Mouse (Mus musculus) ES-E14 (cell line): ENCODE results near the gene Mup8. TPM values are rescaled to one million over a fixed set of nuclear protein-coding genes. Genes with fewer than 3 reads are reported as not detected.
"Not testable (repeated sequence)": the region's sequence is repeated elsewhere in the genome, so short reads cannot be mapped to it uniquely, and the experiment has no call there.

Source experiments
- DNase-seq: peaks from one replicate; pipeline ENCODE4 v3.0.0-alpha.2; 2013; ENCODE audit warnings: low read depth, low spot score
- H3K27ac ChIP-seq: 2 replicates; pipeline ENCODE4 v1.5.1; 2012; ENCODE audit warnings: low read depth, mild to moderate bottlenecking, low read length, moderate library complexity, mixed read lengths; ENCODE audit not compliant: poor library complexity, insufficient read depth, severe bottlenecking
- H3K36me3 ChIP-seq: 2 replicates; pipeline ENCODE4 v1.6.1; 2012; ENCODE audit warnings: mild to moderate bottlenecking, low read length, moderate library complexity, mixed read lengths; ENCODE audit not compliant: control insufficient read depth, poor library complexity, insufficient read depth, severe bottlenecking
- H3K4me1 ChIP-seq, 2 experiments: fragments of 150-350 bp in 1 of 2; sonication (generic) in 1 of 2; 2 replicates each; pipeline ENCODE4 v1.6.1; 2012; ENCODE audit warnings: low read length in 2 of 2, mild to moderate bottlenecking in 1 of 2, mixed read lengths in 1 of 2; ENCODE audit not compliant: control insufficient read depth in 2 of 2, insufficient read depth in 2 of 2, poor library complexity in 1 of 2
- H3K4me3 ChIP-seq, 2 experiments: fragments of 150-350 bp in 1 of 2; sonication (generic) in 1 of 2; 2 replicates each; pipeline ENCODE4 v1.5.1; 2012; ENCODE audit warnings: low read length in 2 of 2, low read depth in 1 of 2, mild to moderate bottlenecking in 1 of 2, mixed read lengths in 1 of 2; ENCODE audit not compliant: insufficient read depth in 1 of 2, poor library complexity in 1 of 2, severe bottlenecking in 1 of 2
- H3K9ac ChIP-seq: 2 replicates; pipeline ENCODE4 v1.6.1; 2012; ENCODE audit warnings: low read depth, mild to moderate bottlenecking, low read length, mixed read lengths; ENCODE audit not compliant: poor library complexity, insufficient read depth, severe bottlenecking
- H3K9me3 ChIP-seq: fragments of 150-350 bp; sonication (generic); 2 replicates; pipeline ENCODE4 v1.6.1; 2012; ENCODE audit warnings: low read depth, mild to moderate bottlenecking, low read length; ENCODE audit not compliant: control insufficient read depth, insufficient read depth
- in situ Hi-C, 2 experiments: fragments of 600-800 bp; cut with MboI; formaldehyde crosslinking; loops; one replicate each; pipeline ENCODE4 v1.15.1; 2025; ENCODE audit warnings: low sequenced_read_pairs in 2 of 2, inconsistent platforms in 1 of 2; ENCODE audit not compliant: unreplicated experiment in 2 of 2
- total RNA-seq: library from RNA; depleted of rRNA; stranded (reverse); fragments of 300-350 nt; gene quantifications from 2 replicates; pipeline ENCODE4 v1.2.3, GENCODE M21; 2012; rRNA removed

Mup8 gene
- not detected in 2 replicates for total RNA-seq

GRCm38 (mm10) chr4:60222499-60222898 lies at the start of gene Mup8:
Gene Mup8, minus strand, starts transcription at chr4:60222599.
- H3K4me1 ChIP-seq, in situ Hi-C loops, H3K9ac ChIP-seq, DNase-seq, H3K9me3 ChIP-seq, H3K36me3 ChIP-seq, H3K4me3 ChIP-seq, H3K27ac ChIP-seq: not testable (repeated sequence)

DNA sequence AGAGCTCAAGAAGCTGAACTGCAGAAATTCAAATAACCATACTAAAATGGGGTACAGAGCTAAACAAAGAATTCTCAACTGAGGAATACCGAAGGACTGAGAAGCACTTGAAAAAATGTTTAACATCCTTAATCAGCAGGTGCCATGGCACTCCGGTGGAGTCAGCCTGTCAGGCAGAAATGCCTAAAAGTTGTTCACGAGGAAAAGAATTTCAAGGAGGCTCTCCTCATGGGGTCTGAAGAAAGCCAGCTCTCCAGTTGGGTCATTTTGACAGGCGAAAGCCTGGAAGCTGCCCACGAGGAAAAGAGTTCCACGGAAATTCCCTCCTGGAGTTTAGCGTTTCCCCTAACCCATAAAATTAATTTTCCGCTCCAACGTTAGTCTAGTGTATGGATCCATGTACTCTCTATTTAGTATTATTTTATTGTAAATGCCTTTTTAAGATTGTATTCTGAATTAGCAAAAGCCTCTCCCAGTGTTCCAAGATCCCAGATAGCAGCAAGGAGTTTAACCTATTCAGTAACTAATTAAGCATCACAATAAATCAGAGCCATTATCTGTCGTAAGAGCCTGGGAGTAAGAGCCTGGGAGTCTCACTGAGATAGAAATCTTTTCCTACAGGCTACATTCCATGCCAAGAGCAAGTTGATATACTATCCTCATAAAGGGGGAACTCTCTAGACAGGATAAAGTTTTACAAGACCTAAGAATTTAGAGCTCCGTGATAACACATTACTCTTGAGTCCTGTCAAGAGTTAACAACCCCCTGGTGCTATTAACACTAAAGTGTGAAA lies 43.8 kb upstream of the Mup8 start:
- H3K4me1 ChIP-seq, DNase-seq, H3K36me3 ChIP-seq, H3K9me3 ChIP-seq, H3K9ac ChIP-seq, H3K4me3 ChIP-seq, in situ Hi-C loops, H3K27ac ChIP-seq: not testable (repeated sequence)

DNA sequence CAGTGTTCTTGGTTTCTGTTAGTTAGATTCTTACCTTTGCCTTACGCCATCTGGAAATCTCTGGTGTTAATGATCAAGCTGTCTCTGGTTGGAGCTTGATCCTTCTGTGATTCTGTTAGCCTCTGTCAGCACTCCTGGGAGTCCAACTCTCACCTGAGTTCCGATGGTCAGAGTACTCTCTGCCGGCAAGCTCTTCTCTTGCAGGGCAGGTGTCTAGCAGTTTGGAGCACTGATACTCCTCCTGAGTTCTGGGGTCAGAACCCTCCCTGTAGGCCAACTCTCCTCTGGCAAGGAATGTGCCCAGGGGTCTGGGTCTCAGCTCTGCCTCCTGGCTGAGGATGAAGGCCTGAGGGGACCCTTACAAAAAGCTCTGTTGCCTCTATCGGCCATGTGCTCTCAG lies 40.3 kb upstream of the Mup8 start:
- H3K9me3 ChIP-seq, H3K4me3 ChIP-seq, in situ Hi-C loops, H3K36me3 ChIP-seq, H3K27ac ChIP-seq, DNase-seq, H3K9ac ChIP-seq, H3K4me1 ChIP-seq: not testable (repeated sequence)

Other genes starting within 250 kb of the Mup8 start
- gene Mup7, start 152.1 kb downstream of the Mup8 start, total RNA-seq, result not detected in 2 replicates
- gene Mup2, start 68.3 kb downstream of the Mup8 start, total RNA-seq, result not detected in 2 replicates
- not detected in 2 replicates for gene Mup9, start 199.4 kb upstream of the Mup8 start, total RNA-seq